Mouse (Mus musculus) limb, embryonic 14.5 days (tissue): ENCODE data around the gene Fndc1. TPM values are rescaled to one million over a fixed set of nuclear protein-coding genes. Genes with fewer than 3 reads are reported as not detected.
A peak's percentile ranks its signal among the peaks of the same experiment; 100 is the strongest.

ENCODE experiments used
- ATAC-seq: fragments of 200-750 bp; cut with Nextera tagmentation; 2 replicates; pipeline ENCODE4 v1.8.0; 2017; ENCODE audit warnings: low read depth, moderate number of reproducible peaks, moderate TSS enrichment; ENCODE audit not compliant: low FRiP score
- DNase-seq: peaks from one replicate; pipeline ENCODE4 v3.0.0-alpha.2; 2015; ENCODE audit warnings: low spot score
- H3K27ac ChIP-seq: fragments of 300-500 bp; sonication (generic); replicated peaks from 2 replicates; pipeline ENCODE4 v1.5.1; 2014; ENCODE audit warnings: low read depth, mild to moderate bottlenecking, low read length, moderate library complexity, mixed read lengths
- H3K27me3 ChIP-seq: fragments of 300-500 bp; sonication (generic); 2 replicates; pipeline ENCODE4 v1.6.1; 2014; ENCODE audit warnings: low read length, mixed read lengths; ENCODE audit not compliant: control insufficient read depth, insufficient read depth
- H3K36me3 ChIP-seq: fragments of 300-500 bp; sonication (generic); 2 replicates; pipeline ENCODE4 v1.6.1; 2014; ENCODE audit warnings: mild to moderate bottlenecking, low read length, moderate library complexity, mixed read lengths; ENCODE audit not compliant: control insufficient read depth, insufficient read depth
- H3K4me1 ChIP-seq: fragments of 300-500 bp; sonication (generic); 2 replicates; pipeline ENCODE4 v1.6.1; 2014; ENCODE audit warnings: antibody characterized with exemption, low read length, mixed read lengths; ENCODE audit not compliant: control insufficient read depth, insufficient read depth
- H3K4me2 ChIP-seq: fragments of 300-500 bp; sonication (generic); replicated peaks from 2 replicates; pipeline ENCODE4 v1.6.1; 2014; ENCODE audit warnings: low read depth, mild to moderate bottlenecking, low read length, moderate library complexity; ENCODE audit not compliant: severe bottlenecking
- H3K4me3 ChIP-seq: fragments of 300-500 bp; sonication (generic); replicated peaks from 2 replicates; pipeline ENCODE4 v1.5.1; 2014; ENCODE audit warnings: low read length
- H3K9ac ChIP-seq: fragments of 300-500 bp; sonication (generic); 2 replicates; pipeline ENCODE4 v1.6.1; 2014; ENCODE audit warnings: mild to moderate bottlenecking, low read depth, low read length, moderate library complexity; ENCODE audit not compliant: severe bottlenecking
- H3K9me3 ChIP-seq: fragments of 300-500 bp; sonication (generic); 2 replicates; pipeline ENCODE4 v1.6.1; 2016; ENCODE audit warnings: low read length; ENCODE audit not compliant: control insufficient read depth
- POLR2A ChIP-seq: fragments of 200-500 bp; IDR thresholded peaks from 2 replicates; pipeline ENCODE4 v1.8.0; 2012; ENCODE audit warnings: inconsistent platforms, mild to moderate bottlenecking, moderate library complexity, borderline replicate concordance; ENCODE audit not compliant: insufficient read depth, insufficient read length; ENCODE audit errors: extremely low read depth
- WGBS: fragments of 180-500 bp; shearing (Covaris S2); extraction: QIAGEN DNeasy Blood & Tissue Kit; methylation state at CpG from one replicate; pipeline ENCODE4 v1.1.7; 2014; 5-methylcytosine and 5-hydroxymethylcytosine counted together
- polyA plus RNA-seq, 2 experiments: library from polyadenylated mRNA; depleted of rRNA in 1 of 2; stranded (reverse) in 1 of 2; unstranded in 1 of 2; fragments of >200 nt; fragmentation: Nextera tagmentation in 1 of 2; extraction: Ambion mirVana in 1 of 2; gene quantifications; 2 replicates each; pipeline versions ENCODE4 v1.2.1 to v1.2.3; 2012 to 2014

Fndc1 gene
- polyA plus RNA-seq, 2 experiments = 58.4 to 82.3 TPM

DNA sequence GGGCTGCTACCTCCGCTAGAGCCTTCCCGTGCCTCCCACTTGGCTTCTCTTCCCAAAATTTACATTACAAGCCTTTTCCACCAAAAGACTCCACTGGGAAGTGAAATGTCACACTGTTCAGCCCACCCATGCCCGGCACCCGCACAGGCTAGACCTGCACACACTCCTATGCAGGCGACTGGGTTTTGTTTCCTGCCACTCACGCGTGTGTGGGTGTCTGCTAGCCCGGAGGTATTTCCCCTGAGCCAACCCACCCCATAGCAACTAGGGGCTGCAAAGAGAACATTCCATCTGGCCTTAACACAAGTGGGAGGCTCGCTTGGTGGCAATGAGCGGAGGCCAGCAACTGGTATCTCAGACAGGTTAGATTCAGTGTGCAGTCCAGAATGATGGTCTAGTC is 44.7 kb upstream of the Fndc1 start:
- Histone ChIP-seq H3K4me3 (no peak overlapping the region), H3K36me3 (no peaks in the 10 kb centered on the region), H3K4me2 (no peak overlapping the region), H3K27ac (no peak overlapping the region), H3K4me1 (peaks cover 7% of the 10 kb centered on the region; the same call in 1 of the 2 replicates), H3K9me3 (no peaks in the 10 kb centered on the region), H3K27me3 (no peaks in the 10 kb centered on the region), H3K9ac (no peak overlapping the region)
- no peak for DNase-seq
- 82% methylated on average over 10 of the region's 10 CpGs for WGBS
- ATAC-seq = no peak
- TF ChIP-seq POLR2A = no peak

GRCm38 (mm10) chr17:7870862-7871605 is 43.9 kb upstream of the Fndc1 start:
- 82% methylated on average over 6 of the region's 6 CpGs for WGBS
- H3K4me3 ChIP-seq = no peak overlapping the region
- TF ChIP-seq POLR2A = no peak
- no peaks in the 10 kb centered on the region for H3K27me3 ChIP-seq
- no peak overlapping the region for H3K4me2 ChIP-seq
- H3K27ac ChIP-seq = no peak overlapping the region
- no peak for DNase-seq
- no peaks in the 10 kb centered on the region for H3K36me3 ChIP-seq
- H3K4me1 ChIP-seq = peaks cover 7% of the 10 kb centered on the region; the same call in 1 of the 2 replicates
- H3K9me3 ChIP-seq = no peaks in the 10 kb centered on the region
- H3K9ac ChIP-seq = no peak overlapping the region
- ATAC-seq = no peak

- Histone ChIP-seq H3K9ac (no peak overlapping the region), H3K27me3 (no peaks in the 10 kb centered on the region), H3K4me3 (no peak overlapping the region), H3K36me3 (no peaks in the 10 kb centered on the region), H3K4me2 (no peak overlapping the region), H3K9me3 (no peaks in the 10 kb centered on the region), H3K4me1 (no peaks in the 10 kb centered on the region), H3K27ac (no peak overlapping the region)
- 81% methylated on average over 7 of the region's 7 CpGs for WGBS
- DNase-seq = no peak
- ATAC-seq = no peak
- no peak for TF ChIP-seq POLR2A
Measured at GRCm38 (mm10) chr17:7869114-7869513, 42.0 kb upstream of the Fndc1 start.

DNA sequence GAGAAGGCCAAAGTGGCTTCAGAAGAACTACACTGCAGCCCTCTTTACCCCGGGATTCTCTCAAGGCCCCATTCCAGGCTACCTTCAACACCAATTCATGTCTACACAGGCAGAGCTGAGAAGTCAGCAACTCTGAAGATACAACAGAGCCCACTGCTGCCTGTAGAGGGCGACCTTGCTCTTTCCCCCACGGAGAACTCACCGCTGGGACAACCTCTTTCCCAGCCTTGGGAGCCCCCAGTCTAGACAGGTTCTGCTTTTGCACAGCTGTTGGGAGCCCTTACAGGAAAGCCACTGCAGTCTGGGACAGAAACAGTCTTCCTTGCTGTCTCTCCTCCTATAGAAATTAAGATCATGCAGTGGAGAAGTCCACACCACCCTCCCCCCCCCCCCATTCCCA is 41.5 kb upstream of the Fndc1 start:
- no peak overlapping the region for H3K4me2 ChIP-seq
- no peak overlapping the region for H3K27ac ChIP-seq
- ATAC-seq = peak; percentile 60
- H3K9me3 ChIP-seq = no peaks in the 10 kb centered on the region
- no peak overlapping the region for H3K9ac ChIP-seq
- no peaks in the 10 kb centered on the region for H3K36me3 ChIP-seq
- no peaks in the 10 kb centered on the region for H3K4me1 ChIP-seq
- no peaks in the 10 kb centered on the region for H3K27me3 ChIP-seq
- no peak overlapping the region for H3K4me3 ChIP-seq
- 18% methylated on average over 4 of the region's 4 CpGs for WGBS
- no peak for TF ChIP-seq POLR2A
- peak; percentile 75 for DNase-seq

DNA sequence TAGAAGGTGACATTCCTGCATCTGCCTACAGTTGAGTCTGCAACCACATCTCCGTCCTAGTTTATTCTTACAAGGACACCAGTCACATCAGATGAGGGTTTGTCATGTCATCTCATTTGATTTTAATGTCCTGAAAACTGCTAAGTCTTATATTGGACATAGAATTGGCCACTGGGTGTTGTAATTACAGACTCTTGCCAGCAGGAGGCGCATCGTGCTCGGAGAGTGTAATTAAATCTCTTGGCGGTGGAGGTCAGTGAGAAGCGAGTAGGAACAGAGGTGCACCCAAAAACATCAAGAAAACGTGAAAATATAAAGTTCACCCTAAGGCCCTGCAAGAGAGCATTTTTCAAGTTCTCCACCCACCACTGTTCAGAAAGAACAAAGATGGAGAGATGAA is 37.6 kb upstream of the Fndc1 start:
- Histone ChIP-seq H3K9ac (no peak overlapping the region), H3K27me3 (no peaks in the 10 kb centered on the region), H3K36me3 (no peaks in the 10 kb centered on the region), H3K4me1 (no peaks in the 10 kb centered on the region), H3K4me3 (no peak overlapping the region), H3K27ac (no peak overlapping the region), H3K4me2 (no peak overlapping the region), H3K9me3 (no peaks in the 10 kb centered on the region)
- TF ChIP-seq POLR2A = no peak
- WGBS = 26% methylated on average over 7 of the region's 7 CpGs
- DNase-seq = no peak
- no peak for ATAC-seq

DNA sequence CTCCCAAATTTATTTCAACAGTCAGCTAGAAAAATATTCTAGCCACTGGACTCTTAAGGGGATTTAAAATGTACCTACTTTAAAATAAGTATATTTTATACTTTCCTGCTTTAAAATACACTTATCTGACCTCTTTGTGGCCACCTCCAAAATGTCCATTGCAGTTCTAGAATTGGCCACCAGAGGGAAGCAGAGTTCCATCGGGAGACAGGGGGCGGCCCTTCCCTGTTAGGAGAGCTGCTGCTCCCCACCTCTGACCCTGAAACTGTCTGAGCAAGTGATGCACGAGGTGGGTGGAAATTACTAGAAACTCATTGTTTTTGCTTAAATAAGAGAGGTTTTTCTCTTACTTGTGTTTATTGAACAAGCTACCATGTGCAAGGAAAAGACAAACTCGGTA is 36.6 kb upstream of the Fndc1 start:
- ATAC-seq (no peak), DNase-seq (no peak)
- Histone ChIP-seq H3K27ac (no peak overlapping the region), H3K4me1 (no peaks in the 10 kb centered on the region), H3K4me3 (no peak overlapping the region), H3K27me3 (no peaks in the 10 kb centered on the region), H3K9ac (no peak overlapping the region), H3K4me2 (no peak overlapping the region), H3K9me3 (no peaks in the 10 kb centered on the region), H3K36me3 (no peaks in the 10 kb centered on the region)
- 25% methylated on average over 4 of the region's 4 CpGs for WGBS
- no peak for TF ChIP-seq POLR2A
